Comparison of ENCODE assay signal across 8 mouse cellular contexts in the genomic region with DNA sequence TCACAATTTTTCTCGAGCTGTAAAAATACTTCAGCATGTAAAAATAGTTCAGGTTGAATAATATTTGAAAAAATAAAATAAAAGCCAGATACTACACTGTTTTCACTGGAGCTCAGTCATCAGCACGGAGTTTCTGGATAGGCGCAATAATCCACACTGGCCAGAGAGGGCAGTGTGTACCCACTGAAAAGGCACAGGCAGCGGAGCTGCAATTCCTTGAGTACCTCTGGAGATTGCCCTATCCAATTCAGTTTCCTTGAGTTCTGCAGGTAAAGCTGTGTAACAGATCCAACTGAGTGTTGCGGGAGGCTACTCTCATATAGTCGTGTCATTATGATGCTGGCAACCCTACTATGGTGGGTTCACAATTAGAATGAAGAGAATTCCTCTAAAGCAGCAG. TPM values are rescaled to one million over a fixed set of nuclear protein-coding genes. Genes with fewer than 3 reads are reported as not detected.
A peak's percentile ranks its signal among the peaks of the same experiment; 100 is the strongest.
DNase-seq lines count a peak whose midpoint lies in the region; ATAC-seq lines count a peak whose summit lies in the region.

No protein-coding gene starts in this region.

- H3K27ac ChIP-seq in hindbrain, embryonic 12.5 days, result no peak overlapping the region

- no peak overlapping the region for H3K9ac ChIP-seq in hindbrain, embryonic 12.5 days

- H3K4me3 ChIP-seq in hindbrain, embryonic 12.5 days, result 0 out of 2 replicates have a peak overlapping the region, but pooled peaks have one; percentile 20

- H3K4me2 ChIP-seq in hindbrain, embryonic 12.5 days (replicated peaks), result peak overlapping the region; percentile 50

- peaks cover 3% of the 10 kb centered on the region; the same call in 1 of the 2 replicates for H3K27me3 ChIP-seq in hindbrain, embryonic 12.5 days

- 1% methylated on average over 6 of the region's 6 CpGs for WGBS in hindbrain, embryonic 12.5 days

- no peaks in the 10 kb centered on the region for H3K36me3 ChIP-seq in hindbrain, embryonic 12.5 days

- peaks cover 7% of the 10 kb centered on the region; the same call in 1 of the 2 replicates for H3K4me1 ChIP-seq in hindbrain, embryonic 12.5 days

- DNase-seq in R1 (ENCODE audit: low read depth, low spot score), result peak; percentile 85
- peak; percentile 80 for DNase-seq in cerebellum, adult 9-11 months
- peak; percentile 31 to 72 for DNase-seq in frontal cortex, postnatal 10 days (ENCODE audit: low spot score in 2 of 2)
- DNase-seq in layer of hippocampus, adult 9-11 months, result peak; percentile 50
- peak; percentile 79 for DNase-seq in lung, postnatal 10 days
- DNase-seq in retina, adult 2 months (ENCODE audit: low read depth, low spot score), result peak; percentile 55
- DNase-seq in thymus, postnatal 25 days, result peak; percentile 75

- H3K9me3 ChIP-seq in hindbrain, embryonic 12.5 days (replicated peaks), result no peaks in the 10 kb centered on the region

- peak; percentile 24 for ATAC-seq in hindbrain, embryonic 12.5 days (ENCODE audit: low FRiP score)

RNA-seq across cellular contexts. Expression of a gene that starts 1.7 kb away (rescaled TPM):
- polyA plus RNA-seq in hindbrain, embryonic 12.5 days (2016; fragmentation: Nextera tagmentation; extraction: Ambion mirVana), result 43.0 and 47.6 TPM in 2 replicates
